Mouse (Mus musculus) thymus, postnatal 14 days (tissue): ENCODE measurements around the gene Mmp21.
"Not testable (repeated sequence)": the region's sequence is repeated elsewhere in the genome, so short reads cannot be mapped to it uniquely, and the experiment has no call there.

Experiments
- DNase-seq: peaks from one replicate; pipeline ENCODE4 v3.0.0; 2021

Mmp21 gene

DNA sequence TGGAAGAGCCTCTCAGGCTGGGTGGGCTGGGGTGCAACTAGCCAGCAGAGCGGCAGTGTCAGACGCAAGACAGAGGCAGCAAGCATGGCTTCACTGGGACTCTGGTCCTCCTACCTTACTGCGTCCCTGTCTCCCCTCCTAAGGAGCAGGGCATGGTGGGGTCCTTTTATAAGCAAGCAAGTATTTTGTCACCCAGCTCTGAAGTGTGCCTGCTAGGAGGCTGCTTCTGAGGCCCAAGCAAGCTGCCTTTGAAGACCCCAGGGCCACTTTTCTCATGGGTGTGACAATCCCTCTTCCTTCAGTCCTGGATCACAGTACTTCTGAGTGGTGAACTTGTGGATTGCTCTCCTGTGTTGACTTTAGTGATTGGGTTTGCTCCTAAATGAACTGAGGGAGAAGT, at the start of gene Mmp21:
Mmp21 (minus strand) TSS at position 101 of the 400 bp plus-strand sequence.
- DNase-seq, result no peak

DNA sequence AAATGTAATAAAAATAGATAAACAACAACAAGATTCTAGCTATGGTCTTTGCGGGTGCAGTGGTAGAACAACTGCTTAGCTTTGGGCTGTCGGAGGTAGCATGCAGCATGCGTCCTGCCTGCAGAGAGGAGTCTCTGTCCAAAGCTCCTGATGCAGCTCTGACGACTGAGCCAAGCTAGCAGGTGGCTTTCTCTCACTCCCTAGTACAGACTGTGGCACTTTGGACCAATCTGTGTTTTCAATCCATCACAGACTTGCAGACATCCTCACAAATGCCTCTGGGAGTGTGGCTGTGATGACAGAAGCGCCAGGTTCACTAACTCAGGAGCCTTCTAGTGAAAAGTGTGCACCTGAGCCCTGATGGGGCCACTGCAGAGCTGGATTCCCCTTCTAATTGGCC, 49.5 kb upstream of the Mmp21 start:
- no peak for DNase-seq

DNA sequence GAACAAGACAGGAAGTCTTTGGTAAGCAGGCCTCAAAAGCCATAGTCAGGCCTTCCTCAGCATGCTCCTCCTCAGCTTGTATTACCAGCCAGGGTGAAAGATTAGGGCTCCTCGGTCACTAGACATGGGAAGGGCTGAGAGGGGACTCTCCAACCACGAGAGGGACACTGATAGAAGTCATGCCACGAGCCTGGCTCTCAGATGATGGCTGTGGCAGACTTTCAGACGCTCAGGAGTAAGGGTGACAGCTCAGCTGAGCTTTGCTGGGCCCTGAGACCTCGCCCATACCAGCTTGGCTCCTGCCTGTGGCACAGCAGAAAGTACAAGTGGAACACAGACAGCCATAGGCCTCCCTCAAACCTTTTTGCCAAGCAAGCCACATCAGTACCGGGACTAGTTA, 47.2 kb upstream of the Mmp21 start:
- DNase-seq, result no peak

DNA sequence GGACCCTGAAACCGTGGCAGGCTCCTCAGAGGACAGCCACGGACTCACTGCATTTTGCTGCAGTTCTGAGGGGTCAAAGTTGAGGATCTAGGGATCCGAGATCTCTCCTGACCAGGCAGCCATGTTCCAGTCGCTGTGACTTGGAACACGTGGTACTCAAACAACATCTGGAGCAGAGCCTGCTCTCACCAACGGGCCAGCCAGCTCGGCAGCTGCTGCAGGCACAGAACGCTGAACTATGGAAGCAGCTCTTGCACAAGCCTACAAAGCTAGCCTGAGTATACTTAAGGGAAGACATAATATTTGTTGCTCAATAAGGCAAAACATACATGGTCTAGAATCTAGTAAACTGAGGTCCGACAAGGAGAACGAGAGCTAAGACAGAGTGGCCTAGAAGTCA, 45.7 kb upstream of the Mmp21 start:
- no peak for DNase-seq

DNA sequence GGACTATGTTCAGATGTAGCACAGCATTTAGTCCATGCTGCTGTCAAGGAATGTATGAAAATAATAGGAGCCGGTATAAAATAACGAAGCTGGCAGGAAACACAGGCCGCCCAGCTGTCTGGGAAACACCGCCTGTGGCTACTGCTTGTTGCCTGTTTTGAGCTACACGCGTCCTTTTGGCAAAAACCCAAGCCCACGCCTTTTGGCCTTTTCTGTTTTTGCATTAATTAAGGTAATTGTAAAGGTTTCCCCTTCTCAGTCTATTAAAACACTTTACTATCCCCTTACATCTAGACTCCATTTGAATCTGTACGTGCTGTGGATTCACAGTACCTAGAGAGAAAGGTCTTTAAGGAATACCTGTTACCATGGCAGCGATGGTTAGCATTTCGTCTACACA, 45.0 kb upstream of the Mmp21 start:
- no peak for DNase-seq

DNA sequence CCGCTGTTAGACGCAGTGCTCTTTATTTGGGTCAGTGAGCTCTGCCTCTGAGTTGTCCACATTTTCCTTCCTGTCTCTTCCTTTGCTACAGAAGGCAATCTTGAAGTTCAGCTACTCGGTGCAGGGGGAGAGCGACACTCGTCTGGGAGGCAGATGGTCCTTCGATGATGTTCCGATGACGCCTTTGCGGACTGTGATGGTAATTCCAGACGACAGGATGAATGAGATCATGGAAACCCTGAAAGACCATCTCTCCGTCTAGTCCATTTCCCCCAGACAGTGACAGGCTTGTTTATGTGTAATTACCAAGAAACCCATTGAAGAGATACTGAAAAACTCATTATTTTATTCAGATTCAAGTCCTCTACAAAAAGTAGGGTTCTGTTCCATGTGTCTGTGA, 40.8 kb upstream of the Mmp21 start:
- no peak for DNase-seq

DNA sequence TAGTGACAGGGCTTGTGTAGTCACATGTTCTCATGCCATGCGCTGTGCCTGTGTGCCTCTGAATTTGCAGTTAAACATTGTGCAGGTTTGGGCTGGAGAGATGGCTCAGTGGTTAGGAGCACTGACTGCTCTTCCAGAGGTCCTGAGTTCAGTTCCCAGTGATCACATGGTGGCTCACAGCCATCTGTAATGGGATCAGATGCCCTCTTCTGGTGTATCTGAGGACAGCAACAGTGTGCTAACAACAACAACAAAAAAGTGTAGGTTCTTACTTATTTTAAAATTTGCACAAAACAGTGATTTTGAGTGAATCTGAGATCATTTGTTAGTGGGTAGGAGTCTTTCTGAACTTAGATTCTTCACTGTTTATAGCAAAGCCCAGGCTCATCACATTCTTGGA, 38.7 kb upstream of the Mmp21 start:
- no peak for DNase-seq

DNA sequence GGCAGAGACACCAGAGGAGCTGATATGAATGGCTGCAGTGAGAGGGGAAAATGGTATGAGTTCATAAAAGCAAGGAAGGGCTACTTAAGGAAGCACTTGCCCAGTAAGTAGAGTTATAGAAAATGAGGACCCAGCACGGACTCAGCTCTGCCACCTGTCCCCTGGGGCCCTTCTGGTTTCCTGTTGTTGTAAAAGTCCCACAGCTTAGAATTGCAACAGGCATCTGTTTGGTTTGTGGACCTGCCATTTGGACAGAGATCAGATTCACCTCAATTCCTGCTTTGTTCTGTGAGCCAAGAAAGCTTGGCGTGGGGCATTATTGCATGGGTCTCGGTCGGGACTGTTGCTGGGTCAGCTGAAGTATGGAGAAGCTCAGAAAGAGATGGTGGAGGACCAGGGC, 35.5 kb upstream of the Mmp21 start:
- no peak for DNase-seq

DNA sequence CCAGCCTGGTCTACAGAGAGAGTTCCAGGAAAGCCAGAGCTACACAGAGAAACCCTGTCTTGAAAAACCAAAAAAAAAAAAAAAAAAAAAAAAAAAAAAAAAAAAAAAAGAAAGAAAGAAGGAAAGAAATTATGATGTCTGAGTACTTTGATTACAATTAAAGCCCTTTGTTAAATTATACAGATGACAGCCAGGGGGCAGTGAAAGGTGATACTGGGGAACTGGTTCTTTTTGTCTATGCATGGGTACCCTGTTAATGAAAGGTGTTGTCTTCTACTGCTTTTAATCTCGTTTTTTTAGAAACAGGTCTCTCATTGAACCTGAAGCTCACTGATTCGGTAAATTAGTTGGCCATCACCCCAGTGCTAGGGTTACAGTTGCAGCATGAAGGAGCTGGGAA, 27.4 kb upstream of the Mmp21 start:
- peak; percentile 40 for DNase-seq

DNA sequence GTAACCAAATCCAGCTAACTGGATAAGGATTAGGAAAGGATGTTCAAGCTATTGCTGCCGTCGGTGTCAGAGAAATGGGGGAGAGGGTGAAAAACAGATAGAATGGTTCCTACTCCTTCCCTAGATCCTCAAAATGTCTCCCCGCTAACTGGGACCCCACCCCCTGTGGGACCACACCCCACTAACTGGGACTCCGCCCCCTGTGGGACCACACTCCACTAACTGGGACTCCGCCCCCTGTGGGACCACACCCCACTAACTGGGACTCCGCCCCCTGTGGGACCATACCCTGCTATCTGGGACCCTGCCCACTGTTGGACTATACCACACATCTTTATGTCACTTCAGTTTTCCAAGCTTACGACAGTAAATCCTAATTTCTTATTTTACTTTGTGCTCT, 24.0 kb upstream of the Mmp21 start:
- no peak for DNase-seq

DNA sequence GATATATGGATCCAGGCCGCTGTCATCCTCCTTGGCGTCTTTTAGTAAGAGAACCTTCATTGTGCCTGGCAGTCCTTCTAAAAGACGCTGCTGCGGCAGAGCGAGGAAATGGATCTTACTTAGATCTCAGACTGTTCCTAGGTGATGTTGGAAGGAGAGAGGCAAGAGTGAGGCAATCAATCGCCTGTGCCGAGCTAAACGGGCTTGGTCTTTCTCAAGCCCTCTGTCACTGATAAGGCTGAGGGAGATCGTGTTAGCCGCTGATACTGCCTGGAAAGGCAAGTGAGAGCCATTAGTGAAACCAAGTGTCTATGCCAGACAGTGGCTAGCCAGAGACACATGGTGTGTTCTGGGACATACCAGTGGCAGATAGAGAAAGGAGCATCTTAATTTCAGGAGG, 22.5 kb upstream of the Mmp21 start:
- no peak for DNase-seq

DNA sequence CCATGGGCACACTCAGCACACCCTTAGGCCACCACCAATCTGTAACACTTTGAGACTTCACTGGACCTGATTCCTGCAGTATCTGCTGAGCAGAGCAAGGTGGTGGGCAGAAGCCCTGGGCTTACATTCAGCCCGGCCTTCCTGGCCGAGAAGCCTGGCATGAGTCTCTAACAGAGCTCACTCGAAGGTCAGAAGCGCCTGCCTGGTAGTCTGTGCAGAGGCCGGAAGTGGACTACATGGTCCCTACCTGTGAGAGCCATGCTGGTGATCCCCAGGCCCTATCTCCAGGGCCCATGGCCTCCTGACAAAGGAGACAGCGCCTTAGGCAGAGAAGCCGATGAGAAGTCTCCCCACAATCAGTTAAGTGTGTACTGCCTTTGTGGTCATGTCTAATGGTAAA, 21.5 kb upstream of the Mmp21 start:
- no peak for DNase-seq

DNA sequence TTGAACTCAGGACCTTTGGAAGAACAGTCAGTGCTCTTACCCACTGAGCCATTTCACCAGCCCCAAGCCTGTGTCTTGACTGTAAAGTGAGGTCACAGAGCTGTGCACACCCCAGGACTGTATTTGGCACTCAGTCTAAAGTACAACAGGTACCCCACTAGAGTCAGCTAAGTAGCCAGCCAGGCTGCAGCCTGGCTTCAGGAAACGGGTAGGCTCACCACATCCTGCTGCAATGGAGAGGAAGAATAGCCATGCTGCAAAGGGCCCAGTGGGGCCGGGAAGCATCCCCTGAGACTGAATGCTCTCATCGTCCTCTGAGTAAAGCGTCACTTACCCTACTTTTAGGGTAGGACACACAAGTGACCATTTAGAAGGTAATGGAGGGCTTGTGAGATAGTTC, 20.0 kb upstream of the Mmp21 start:
- no peak for DNase-seq

DNA sequence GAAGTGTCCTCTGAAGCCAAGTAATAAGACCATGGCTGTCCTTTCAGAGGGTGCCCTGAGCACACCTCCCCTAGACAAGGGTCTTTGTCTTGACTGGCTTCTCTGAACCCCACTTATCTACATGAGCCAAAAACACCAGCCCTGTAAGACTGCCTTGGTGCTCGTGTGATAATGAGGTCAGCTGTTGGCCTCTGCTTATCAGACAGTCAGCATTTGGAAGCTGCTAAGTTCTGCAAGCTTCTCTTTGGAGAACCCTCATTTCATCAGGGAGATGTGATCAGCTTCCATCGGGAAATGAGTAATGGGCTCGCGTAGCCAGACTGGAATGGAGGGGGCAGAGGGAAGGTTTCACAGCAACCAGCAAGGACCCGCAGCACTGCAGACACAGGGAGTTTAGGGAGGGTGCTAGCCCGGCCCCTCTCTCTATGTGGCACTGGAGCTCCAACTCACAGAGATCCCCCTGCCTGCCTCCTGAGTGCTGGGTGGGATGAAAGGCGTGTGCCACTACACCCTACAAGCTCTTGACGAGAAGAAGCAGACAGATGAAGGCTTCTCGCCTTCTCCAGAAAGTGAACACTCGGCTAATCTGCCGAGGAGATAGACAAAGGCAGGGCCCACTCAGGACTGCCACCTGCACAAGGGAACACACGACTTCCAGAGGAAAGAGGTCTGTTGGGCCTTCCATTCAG, 18.3 kb upstream of the Mmp21 start:
- no peak for DNase-seq

DNA sequence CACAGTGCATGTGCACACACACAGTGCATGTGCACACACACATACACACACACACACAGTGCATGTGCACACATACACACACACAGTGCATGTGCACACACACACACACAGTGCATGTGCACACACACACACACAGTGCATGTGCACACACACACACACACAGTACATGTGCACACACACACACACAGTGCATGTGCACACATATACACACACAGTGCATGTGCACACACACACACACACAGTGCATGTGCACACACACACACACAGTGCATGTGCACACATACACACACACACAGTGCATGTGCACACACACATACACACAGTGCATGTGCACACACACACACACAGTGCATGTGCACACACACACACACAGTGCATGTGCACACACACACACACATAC, 5.8 kb upstream of the Mmp21 start:
- DNase-seq, result not testable (repeated sequence)

DNA sequence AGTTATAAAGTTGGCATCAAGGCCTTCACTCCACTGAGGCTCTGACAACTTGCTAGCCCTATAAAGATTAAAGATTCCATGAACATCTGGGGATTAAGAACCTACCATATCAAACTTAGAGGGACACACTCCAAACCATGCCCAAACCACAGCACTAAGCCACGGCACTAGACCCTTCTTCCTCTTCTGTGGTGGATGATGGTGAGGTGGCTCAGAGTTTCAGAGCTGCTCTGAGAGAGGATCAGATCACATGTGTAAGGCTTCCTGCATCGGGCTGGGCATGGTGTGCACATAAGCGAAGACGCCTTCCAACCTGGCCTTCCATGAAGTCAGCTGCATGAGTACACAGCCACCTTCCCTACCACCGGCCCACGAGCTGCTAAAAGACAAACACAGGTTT, 4.8 kb upstream of the Mmp21 start:
- DNase-seq, result no peak

DNA sequence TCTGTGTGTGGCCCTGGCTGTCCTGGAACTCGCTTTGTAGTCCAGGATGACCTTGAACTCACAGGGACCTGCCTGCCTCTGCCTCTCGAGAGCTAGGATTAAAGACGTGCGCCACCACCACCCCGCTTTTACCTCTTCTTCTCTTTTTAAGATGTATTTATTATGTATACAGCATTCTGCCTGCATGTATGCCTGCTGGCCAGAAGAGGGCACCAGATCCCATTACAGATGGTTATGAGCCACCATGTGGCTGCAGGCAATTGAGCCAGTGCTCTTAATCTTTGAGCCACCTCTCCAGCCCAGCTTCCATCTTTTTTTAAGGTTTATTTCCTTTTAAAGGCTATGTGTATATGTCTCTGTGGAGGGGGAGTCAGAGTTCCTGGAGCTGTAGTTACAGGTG, 4.2 kb upstream of the Mmp21 start:
- no peak for DNase-seq

DNA sequence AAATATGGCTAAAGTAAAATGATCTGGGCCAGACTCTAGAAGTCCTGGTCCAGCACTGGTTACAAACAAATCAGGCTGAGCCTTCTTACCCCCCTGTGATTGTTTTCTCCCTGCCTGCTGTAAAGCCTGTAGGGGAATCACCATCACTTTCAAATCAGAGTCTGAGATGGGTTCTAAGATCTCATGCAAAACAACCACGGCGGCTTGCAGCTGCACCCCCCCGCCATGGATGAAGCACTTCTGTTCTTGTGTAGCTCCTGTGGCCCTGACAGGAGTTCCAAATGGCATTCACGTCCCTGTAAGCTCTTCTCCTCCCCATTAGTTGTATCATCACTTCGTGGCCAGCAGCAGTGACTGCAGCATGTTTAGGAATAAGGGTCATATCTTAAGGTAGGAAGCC, 3.8 kb upstream of the Mmp21 start:
- DNase-seq, result no peak

DNA sequence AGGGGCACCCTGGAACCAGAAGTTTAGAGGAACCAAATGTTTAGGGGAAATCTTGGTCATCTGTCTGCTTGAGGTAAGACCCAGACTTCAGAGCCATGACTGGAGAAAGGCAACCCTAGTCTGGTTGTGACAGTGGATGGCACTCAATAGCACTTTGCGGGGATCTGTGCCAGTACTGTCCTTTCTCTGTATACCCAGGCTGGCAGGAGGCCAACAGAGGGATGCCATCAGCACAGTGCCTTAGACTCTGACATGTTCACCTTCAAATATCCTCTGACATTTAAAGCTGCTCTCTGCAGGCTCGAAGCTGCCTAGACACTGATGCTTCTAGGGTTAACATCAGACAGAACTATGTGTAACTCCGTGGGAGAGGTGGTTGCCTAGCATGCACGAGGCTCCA, 422 bp downstream of the Mmp21 start:
- no peak for DNase-seq

DNA sequence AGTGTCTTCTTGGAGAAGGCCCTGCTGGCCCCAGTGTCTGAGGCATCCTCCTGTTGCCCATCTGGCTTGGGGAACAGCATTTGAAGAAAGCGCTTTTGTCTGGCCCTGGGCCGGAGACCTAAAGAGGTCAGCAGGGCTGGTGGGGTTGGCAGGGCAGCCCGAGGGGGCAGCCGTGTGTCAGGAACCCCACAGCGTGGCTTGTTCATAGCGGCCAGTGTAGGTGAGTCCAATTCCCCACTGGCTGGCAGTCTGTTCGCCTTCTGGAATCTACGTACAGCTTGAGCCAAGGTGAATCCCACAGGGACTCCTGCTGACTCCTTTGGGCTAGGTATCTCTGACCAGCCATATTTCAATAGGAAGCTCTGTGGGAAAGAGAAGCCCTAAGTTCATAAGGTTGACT, 1.1 kb downstream of the Mmp21 start:
- no peak for DNase-seq

DNA sequence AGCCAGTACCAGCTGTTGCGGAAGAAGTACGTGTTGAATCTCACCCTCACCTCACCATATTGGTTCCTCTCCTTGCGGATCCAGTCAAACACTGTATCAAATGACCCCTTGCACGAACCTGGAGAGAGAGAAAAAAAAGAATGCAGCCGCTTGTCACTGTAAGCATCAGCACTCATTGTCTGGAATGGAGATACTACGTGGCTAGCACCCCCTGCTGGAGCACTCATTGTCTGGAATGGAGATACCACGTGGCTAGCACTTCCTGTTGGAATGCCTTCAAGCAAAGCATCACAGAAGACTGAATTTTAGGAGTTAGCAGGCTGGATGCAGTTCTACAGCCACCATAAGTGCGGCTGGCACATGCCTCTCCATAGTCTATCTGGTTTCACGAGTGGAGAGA, 3.9 kb downstream of the Mmp21 start:
- peak; percentile 17 for DNase-seq

DNA sequence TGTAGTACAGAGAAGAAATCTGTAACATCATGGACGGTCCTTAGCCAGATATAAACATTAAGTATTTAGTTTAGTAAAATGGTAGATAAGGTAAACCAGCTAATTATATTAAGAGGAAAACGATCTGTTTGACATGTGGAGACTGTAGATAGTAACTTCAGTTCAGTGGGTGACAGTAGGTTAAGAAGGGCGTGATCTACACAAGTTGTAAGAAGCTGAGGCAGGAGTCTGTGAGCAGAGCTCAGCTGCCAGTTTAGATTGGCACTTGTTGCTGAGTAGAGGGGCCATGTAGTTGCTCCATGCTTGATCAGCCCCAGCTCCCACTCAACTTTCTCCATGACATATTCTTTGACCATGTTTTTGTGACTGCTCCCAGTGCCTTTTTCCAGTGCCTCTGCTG, 9.0 kb downstream of the Mmp21 start:
- no peak for DNase-seq

DNA sequence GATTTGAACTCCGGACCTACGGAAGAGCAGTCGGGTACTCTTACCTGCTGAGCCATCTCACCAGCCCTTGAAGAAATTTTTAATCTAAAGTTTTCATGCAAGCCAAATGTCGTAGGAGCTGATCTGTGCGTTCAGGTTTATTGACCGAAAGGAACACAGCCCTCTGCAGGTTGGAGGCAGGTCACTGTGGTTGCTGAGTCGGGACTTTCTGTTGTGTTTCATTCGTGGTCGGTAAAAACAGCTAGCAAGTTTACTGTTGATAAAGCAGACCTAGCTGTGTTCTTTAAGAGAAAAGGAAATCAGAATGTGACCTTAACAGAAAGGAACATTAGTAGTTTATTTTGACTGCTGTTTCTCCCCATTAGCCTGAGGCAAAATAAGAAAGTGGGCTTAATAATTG, 9.9 kb downstream of the Mmp21 start:
- no peak for DNase-seq

DNA sequence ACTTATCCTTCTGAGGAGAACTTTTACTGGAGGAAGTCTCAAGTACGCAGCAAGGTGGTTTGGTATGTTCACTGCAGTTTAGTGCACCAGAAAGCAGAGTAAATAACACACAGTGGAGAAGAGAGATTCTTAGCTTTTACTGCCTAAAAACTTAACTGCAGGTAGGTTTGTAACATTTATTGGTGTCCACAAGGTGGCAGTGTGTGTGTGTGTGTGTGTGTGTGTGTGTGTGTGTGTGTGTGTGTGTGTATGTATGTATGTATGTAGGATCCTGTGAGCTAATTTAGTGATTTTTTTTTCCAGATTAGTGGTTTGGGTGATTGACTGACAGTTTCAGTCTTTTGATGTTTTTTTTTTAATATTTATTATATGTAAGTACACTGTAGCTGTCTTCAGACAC, 10.8 kb downstream of the Mmp21 start:
- DNase-seq, result peak; percentile 18

DNA sequence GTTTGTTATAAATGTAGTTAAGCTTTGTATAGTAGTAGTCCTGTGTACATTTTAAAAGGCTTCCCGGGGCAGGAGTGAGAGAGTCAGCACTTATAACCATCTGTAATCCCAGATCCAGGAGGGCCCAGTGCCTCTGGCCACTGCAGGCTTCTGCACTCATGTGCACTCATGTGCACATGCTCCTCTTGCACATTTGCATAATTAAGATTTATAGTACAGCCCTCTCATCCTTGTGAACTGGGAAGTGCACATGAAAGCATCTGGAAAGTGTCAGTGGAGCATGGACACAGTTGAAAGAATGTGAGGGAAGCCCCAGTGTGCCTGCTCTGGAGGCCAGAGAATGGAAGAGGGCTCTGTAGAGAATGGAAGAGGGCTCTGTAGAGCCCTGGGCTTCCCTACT, 17.4 kb downstream of the Mmp21 start:
- DNase-seq, result no peak

DNA sequence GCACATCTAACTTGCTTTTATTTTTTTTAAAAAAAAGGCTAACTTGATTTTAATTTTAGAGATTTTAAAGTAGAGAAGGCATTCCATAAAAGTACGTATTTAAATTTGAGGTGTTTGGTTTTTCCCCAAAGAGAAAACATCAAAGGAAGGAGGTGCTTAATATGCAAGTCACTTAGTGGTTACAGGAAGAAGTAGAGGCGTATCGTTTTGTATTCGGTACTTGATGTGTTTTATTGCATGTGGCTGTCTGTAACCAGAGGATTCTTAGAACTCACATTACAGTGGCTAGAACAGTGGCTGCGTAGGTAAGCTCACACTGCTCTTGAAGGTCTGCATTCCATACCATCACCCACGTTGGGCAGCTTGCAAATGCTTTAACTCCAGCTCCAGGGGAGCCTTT, 34.1 kb downstream of the Mmp21 start:
- no peak for DNase-seq
